Mouse (Mus musculus): Measurements from ENCODE around the gene Vamp2. TPM values are rescaled to one million over a fixed set of nuclear protein-coding genes. Genes with fewer than 3 reads are reported as not detected.
A peak's percentile ranks its signal among the peaks of the same experiment; 100 is the strongest.

The Vamp2 gene
- polyA plus RNA-seq, 1 experiment from 2014 or later, result 91.1 TPM

GRCm38 (mm10) chr11:69111051-69111810, 22.9 kb downstream of the Vamp2 start:
- Histone ChIP-seq H3K9ac (ENCODE audit: low read length) (peak overlapping the region; percentile 69), H3K27ac (ENCODE audit: low read length) (peak overlapping the region; percentile 61), H3K9me3 (replicated peaks; ENCODE audit: control insufficient read depth, low read length) (no peaks in the 10 kb centered on the region), H3K4me1 (ENCODE audit: control insufficient read depth, insufficient read depth, low read length) (peaks cover 15% of the 10 kb centered on the region), H3K27me3 (ENCODE audit: control insufficient read depth, insufficient read depth, low read length) (no peaks in the 10 kb centered on the region), H3K4me2 (ENCODE audit: low read depth, low read length) (peak overlapping the region; percentile 69), H3K4me3 (ENCODE audit: low read length) (peak overlapping the region; percentile 58), H3K36me3 (ENCODE audit: control insufficient read depth, insufficient read depth) (peaks cover 31% of the 10 kb centered on the region)
- WGBS, result 3% methylated on average over 21 of the region's 21 CpGs
- no peak; the same call in 1 of the 2 replicates for ATAC-seq (replicated peaks; ENCODE audit: extremely low read depth, insufficient read depth, low FRiP score)

GRCm38 (mm10) chr11:69111865-69112264, 23.6 kb downstream of the Vamp2 start:
- H3K4me3 ChIP-seq (ENCODE audit: low read length), result no peak overlapping the region
- H3K9me3 ChIP-seq (replicated peaks; ENCODE audit: control insufficient read depth, low read length), result no peaks in the 10 kb centered on the region
- peak overlapping the region; percentile 69 for H3K4me2 ChIP-seq (ENCODE audit: low read depth, low read length)
- H3K4me1 ChIP-seq (ENCODE audit: control insufficient read depth, insufficient read depth, low read length), result peaks cover 15% of the 10 kb centered on the region
- peaks cover 29% of the 10 kb centered on the region for H3K36me3 ChIP-seq (ENCODE audit: control insufficient read depth, insufficient read depth)
- 0 out of 2 replicates have a peak overlapping the region, but pooled peaks have one; percentile 1 for H3K9ac ChIP-seq (ENCODE audit: low read length)
- 54% methylated on average over 4 of the region's 4 CpGs for WGBS
- no peak for ATAC-seq (replicated peaks; ENCODE audit: extremely low read depth, insufficient read depth, low FRiP score)
- no peaks in the 10 kb centered on the region for H3K27me3 ChIP-seq (ENCODE audit: control insufficient read depth, insufficient read depth, low read length)
- peak overlapping the region; percentile 2; the same call in 1 of the 2 replicates for H3K27ac ChIP-seq (ENCODE audit: low read length)

GRCm38 (mm10) chr11:69114018-69114417, 25.7 kb downstream of the Vamp2 start:
- Histone ChIP-seq H3K27me3 (ENCODE audit: control insufficient read depth, insufficient read depth, low read length) (no peaks in the 10 kb centered on the region), H3K9me3 (replicated peaks; ENCODE audit: control insufficient read depth, low read length) (no peaks in the 10 kb centered on the region), H3K27ac (ENCODE audit: low read length) (no peak overlapping the region), H3K9ac (ENCODE audit: low read length) (no peak overlapping the region), H3K36me3 (ENCODE audit: control insufficient read depth, insufficient read depth) (peaks cover 9% of the 10 kb centered on the region), H3K4me2 (ENCODE audit: low read depth, low read length) (no peak overlapping the region), H3K4me1 (ENCODE audit: control insufficient read depth, insufficient read depth, low read length) (peaks cover 21% of the 10 kb centered on the region), H3K4me3 (ENCODE audit: low read length) (no peak overlapping the region)
- no peak for ATAC-seq (replicated peaks; ENCODE audit: extremely low read depth, insufficient read depth, low FRiP score)
- WGBS, result 66% methylated on average over 3 of the region's 3 CpGs

- Histone ChIP-seq H3K27me3 (ENCODE audit: control insufficient read depth, insufficient read depth, low read length) (no peaks in the 10 kb centered on the region), H3K9me3 (replicated peaks; ENCODE audit: control insufficient read depth, low read length) (no peaks in the 10 kb centered on the region), H3K9ac (ENCODE audit: low read length) (no peak overlapping the region), H3K36me3 (ENCODE audit: control insufficient read depth, insufficient read depth) (peaks cover 3% of the 10 kb centered on the region), H3K4me1 (ENCODE audit: control insufficient read depth, insufficient read depth, low read length) (peaks cover 25% of the 10 kb centered on the region), H3K27ac (ENCODE audit: low read length) (no peak overlapping the region), H3K4me2 (ENCODE audit: low read depth, low read length) (no peak overlapping the region), H3K4me3 (ENCODE audit: low read length) (no peak overlapping the region)
- ATAC-seq (replicated peaks; ENCODE audit: extremely low read depth, insufficient read depth, low FRiP score), result no peak
- WGBS, result 74% methylated on average over 3 of the region's 3 CpGs
These were observed 26.3 kb downstream of the Vamp2 start for GRCm38 (mm10) chr11:69114621-69115020.

- no peaks in the 10 kb centered on the region for H3K36me3 ChIP-seq (ENCODE audit: control insufficient read depth, insufficient read depth)
- H3K9me3 ChIP-seq (replicated peaks; ENCODE audit: control insufficient read depth, low read length), result no peaks in the 10 kb centered on the region
- H3K27ac ChIP-seq (ENCODE audit: low read length), result no peak overlapping the region
- no peaks in the 10 kb centered on the region for H3K27me3 ChIP-seq (ENCODE audit: control insufficient read depth, insufficient read depth, low read length)
- ATAC-seq (replicated peaks; ENCODE audit: extremely low read depth, insufficient read depth, low FRiP score), result no peak
- no peak overlapping the region for H3K4me3 ChIP-seq (ENCODE audit: low read length)
- H3K4me1 ChIP-seq (ENCODE audit: control insufficient read depth, insufficient read depth, low read length), result peaks cover 28% of the 10 kb centered on the region
- no peak overlapping the region; the same call in 1 of the 2 replicates for H3K4me2 ChIP-seq (ENCODE audit: low read depth, low read length)
- 54% methylated on average over 5 of the region's 5 CpGs for WGBS
- H3K9ac ChIP-seq (ENCODE audit: low read length), result no peak overlapping the region
These were observed 28.6 kb downstream of the Vamp2 start for GRCm38 (mm10) chr11:69116843-69117242.

- Histone ChIP-seq H3K4me3 (ENCODE audit: low read length) (peak overlapping the region; percentile 77), H3K4me1 (ENCODE audit: control insufficient read depth, insufficient read depth, low read length) (peaks cover 24% of the 10 kb centered on the region), H3K36me3 (ENCODE audit: control insufficient read depth, insufficient read depth) (no peaks in the 10 kb centered on the region), H3K9ac (ENCODE audit: low read length) (peak overlapping the region; percentile 84), H3K9me3 (replicated peaks; ENCODE audit: control insufficient read depth, low read length) (no peaks in the 10 kb centered on the region), H3K27me3 (ENCODE audit: control insufficient read depth, insufficient read depth, low read length) (no peaks in the 10 kb centered on the region), H3K4me2 (ENCODE audit: low read depth, low read length) (peak overlapping the region; percentile 70), H3K27ac (ENCODE audit: low read length) (peak overlapping the region; percentile 89)
- no peak; the same call in 1 of the 2 replicates for ATAC-seq (replicated peaks; ENCODE audit: extremely low read depth, insufficient read depth, low FRiP score)
- under 1% methylated on average over 45 of the region's 45 CpGs for whole genome bisulfite sequencing
These were observed 29.7 kb downstream of the Vamp2 start for GRCm38 (mm10) chr11:69117737-69118695.

- Histone ChIP-seq H3K9ac (ENCODE audit: low read length) (peak overlapping the region; percentile 54), H3K4me3 (ENCODE audit: low read length) (peak overlapping the region; percentile 77), H3K4me2 (ENCODE audit: low read depth, low read length) (peak overlapping the region; percentile 70), H3K27me3 (ENCODE audit: control insufficient read depth, insufficient read depth, low read length) (no peaks in the 10 kb centered on the region), H3K36me3 (ENCODE audit: control insufficient read depth, insufficient read depth) (no peaks in the 10 kb centered on the region), H3K9me3 (replicated peaks; ENCODE audit: control insufficient read depth, low read length) (no peaks in the 10 kb centered on the region), H3K4me1 (ENCODE audit: control insufficient read depth, insufficient read depth, low read length) (peaks cover 27% of the 10 kb centered on the region), H3K27ac (ENCODE audit: low read length) (no peak overlapping the region; the same call in 1 of the 2 replicates)
- ATAC-seq (replicated peaks; ENCODE audit: extremely low read depth, insufficient read depth, low FRiP score), result no peak
- WGBS, result 2% methylated on average over 15 of the region's 15 CpGs
These were observed 30.5 kb downstream of the Vamp2 start for GRCm38 (mm10) chr11:69118765-69119164.

- WGBS, result 49% methylated on average over 14 of the region's 14 CpGs
- ATAC-seq (replicated peaks; ENCODE audit: extremely low read depth, insufficient read depth, low FRiP score), result no peak
- H3K4me2 ChIP-seq (ENCODE audit: low read depth, low read length), result peak overlapping the region; percentile 83
- no peaks in the 10 kb centered on the region for H3K27me3 ChIP-seq (ENCODE audit: control insufficient read depth, insufficient read depth, low read length)
- H3K4me1 ChIP-seq (ENCODE audit: control insufficient read depth, insufficient read depth, low read length), result peaks cover 27% of the 10 kb centered on the region
- peak overlapping the region; percentile 63 for H3K9ac ChIP-seq (ENCODE audit: low read length)
- peak overlapping the region; percentile 72; the same call in 1 of the 2 replicates for H3K4me3 ChIP-seq (ENCODE audit: low read length)
- no peak overlapping the region for H3K27ac ChIP-seq (ENCODE audit: low read length)
- no peaks in the 10 kb centered on the region for H3K9me3 ChIP-seq (replicated peaks; ENCODE audit: control insufficient read depth, low read length)
- H3K36me3 ChIP-seq (ENCODE audit: control insufficient read depth, insufficient read depth), result no peaks in the 10 kb centered on the region
These were observed 31.3 kb downstream of the Vamp2 start for GRCm38 (mm10) chr11:69119446-69120155.
